Mouse (Mus musculus) CH12.LX (cell line): Measurements from ENCODE around the gene Pnmal1.

ENCODE experiments used
- CHD1 ChIP-seq: IDR thresholded peaks from 2 replicates; pipeline ENCODE4 v1.6.1; 2012; ENCODE audit warnings: low read depth, low read length, improper control_type of control experiment, inconsistent platforms
- CTCF ChIP-seq, 2 experiments: IDR thresholded peaks in 1 of 2; conservative IDR thresholded peaks in 1 of 2; 2 replicates each; pipeline ENCODE4 v1.5.1; 2011 to 2012; ENCODE audit warnings: low read depth in 2 of 2, low read length in 2 of 2, improper control_type of control experiment in 1 of 2, inconsistent platforms in 1 of 2, mild to moderate bottlenecking in 1 of 2, moderate library complexity in 1 of 2
- EP300 ChIP-seq: IDR thresholded peaks from 2 replicates; pipeline ENCODE4 v1.6.1; 2011; ENCODE audit warnings: low read length, improper control_type of control experiment
- HCFC1 ChIP-seq: IDR thresholded peaks from 2 replicates; pipeline ENCODE4 v1.6.1; 2012; ENCODE audit warnings: low read depth, mild to moderate bottlenecking, inconsistent platforms, low read length, improper control_type of control experiment
- IRF4 ChIP-seq: IDR thresholded peaks from 2 replicates; pipeline ENCODE4 v1.6.1; 2014; ENCODE audit warnings: low read depth, mild to moderate bottlenecking, inconsistent platforms, low read length, improper control_type of control experiment
- MAX ChIP-seq: IDR thresholded peaks from 2 replicates; pipeline ENCODE4 v1.6.1; 2011; ENCODE audit warnings: low read length, improper control_type of control experiment
- MAZ ChIP-seq: IDR thresholded peaks from 2 replicates; pipeline ENCODE4 v1.6.1; 2012; ENCODE audit warnings: low read depth, mild to moderate bottlenecking, inconsistent platforms, low read length, improper control_type of control experiment, moderate library complexity
- MXI1 ChIP-seq: IDR thresholded peaks from 2 replicates; pipeline ENCODE4 v1.6.1; 2011; ENCODE audit warnings: mild to moderate bottlenecking, low read depth, low read length, improper control_type of control experiment
- POLR2AphosphoS2 ChIP-seq: IDR thresholded peaks from 2 replicates; pipeline ENCODE4 v1.6.1; 2011; ENCODE audit warnings: low read depth, low read length, improper control_type of control experiment
- USF1 ChIP-seq: IDR thresholded peaks from 2 replicates; pipeline ENCODE4 v1.6.1; 2014; ENCODE audit warnings: low read depth, mild to moderate bottlenecking, inconsistent platforms, low read length, improper control_type of control experiment
- ZMIZ1 ChIP-seq: IDR thresholded peaks from 2 replicates; pipeline ENCODE4 v1.6.1; 2012; ENCODE audit warnings: low read depth, mild to moderate bottlenecking, inconsistent platforms, low read length, improper control_type of control experiment
- ZNF384 ChIP-seq: IDR thresholded peaks from 2 replicates; pipeline ENCODE4 v1.6.1; 2012; ENCODE audit warnings: low read depth, low read length, improper control_type of control experiment, inconsistent platforms

- TF ChIP-seq CHD1 (no peak), HCFC1 (no peak), MAZ (no peak), EP300 (no peak), CTCF (conservative IDR thresholded peaks at IDR 0.05 in 1 of 2, IDR thresholded peaks at IDR 0.05 in 1 of 2; ENCODE audit: low read depth in 2 of 2, low read length in 2 of 2) (no peak), ZNF384 (no peak), MXI1 (no peak), IRF4 (no peak), USF1 (no peak), POLR2AphosphoS2 (no peak), MAX (no peak), ZMIZ1 (no peak)
These were observed 15.2 kb upstream of the Pnmal1 start, which contains the start of gene Pnmal2 for GRCm38 (mm10) chr7:16944061-16944807.
